Mouse (Mus musculus): ENCODE data around the gene Dpf1. TPM values are rescaled to one million over a fixed set of nuclear protein-coding genes. Genes with fewer than 3 reads are reported as not detected.

Dpf1 gene
- 2.2 TPM in 2 replicates for polyA plus RNA-seq (2016; fragmentation: Nextera tagmentation; extraction: Ambion mirVana)

DNA sequence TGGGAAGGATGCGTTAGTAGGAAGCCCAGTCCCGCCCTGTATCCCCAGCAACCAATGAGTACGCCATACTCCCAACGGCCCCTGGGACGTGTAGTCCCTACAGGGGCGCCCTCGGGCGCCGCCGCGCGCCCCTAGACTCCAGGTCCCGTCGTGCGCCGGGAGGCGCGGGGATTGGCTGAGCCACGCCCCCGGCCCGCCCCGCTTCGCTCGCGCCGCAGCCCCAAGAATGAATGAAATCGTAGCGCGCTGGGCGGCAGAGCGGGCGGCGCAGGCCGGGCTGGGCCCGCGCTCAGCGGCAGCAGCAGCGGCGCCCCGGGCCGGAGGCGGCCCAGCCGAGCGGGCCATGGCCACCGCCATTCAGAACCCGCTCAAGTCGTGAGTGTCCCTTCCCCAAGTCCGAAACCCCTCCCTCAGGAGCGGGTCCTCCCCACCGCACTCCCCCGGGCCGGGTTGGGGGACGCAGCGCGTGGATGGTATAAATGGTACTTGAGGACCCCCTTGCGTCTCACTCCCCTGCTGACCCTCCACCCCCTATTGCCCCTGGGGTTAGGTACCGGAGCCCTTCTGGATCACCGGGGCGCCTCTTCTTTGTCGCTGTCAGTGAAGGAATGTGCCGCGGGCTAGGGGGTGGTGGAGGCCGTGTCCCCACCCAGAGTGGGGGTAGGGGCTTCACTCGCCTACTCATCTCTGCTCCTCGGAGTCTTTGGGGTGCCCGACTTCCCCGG lies at the start of gene Dpf1:
Dpf1 (plus strand) TSS at position 214 of the 725 bp plus-strand sequence.
- Histone ChIP-seq H3K9me3 (replicated peaks) (no peaks in the 10 kb centered on the region), H3K27me3 (replicated peaks) (peaks cover 73% of the 10 kb centered on the region), H3K9ac (peak within 1 kb of the TSS; percentile 53), H3K36me3 (no peaks in the 10 kb centered on the region), H3K27ac (ENCODE audit: poor library complexity, severe bottlenecking) (no peak within 1 kb of the TSS), H3K4me1 (replicated peaks) (peaks cover 29% of the 10 kb centered on the region), H3K4me3 (peak within 1 kb of the TSS; percentile 51), H3K4me2 (peak within 1 kb of the TSS; percentile 85)
- WGBS, result under 1% methylated on average over 66 of the region's 67 CpGs
- ATAC-seq (ENCODE audit: insufficient number of reproducible peaks, low FRiP score), result peak; percentile 73

DNA sequence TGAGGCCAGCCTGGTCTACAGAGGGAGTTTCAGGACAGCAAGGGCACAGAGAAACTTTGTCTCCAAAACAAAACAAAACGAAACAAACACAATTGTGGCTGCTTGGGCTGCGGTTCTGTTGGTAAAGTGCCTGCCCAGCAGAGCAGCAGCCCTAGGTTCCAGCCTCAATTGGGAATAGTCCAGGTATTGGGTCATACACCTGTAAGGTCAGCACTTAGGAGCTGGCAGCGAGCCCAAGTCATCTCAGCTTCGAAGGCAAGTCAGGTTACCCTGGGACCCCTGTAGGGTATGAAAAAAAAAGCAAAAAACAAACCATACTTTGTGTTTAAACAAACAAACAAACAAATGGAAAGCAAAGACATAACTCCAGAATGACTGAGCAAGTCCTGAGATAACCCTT lies 47.9 kb upstream of the Dpf1 start:
- Histone ChIP-seq H3K27ac (ENCODE audit: poor library complexity, severe bottlenecking) (no peak overlapping the region), H3K36me3 (peaks cover 3% of the 10 kb centered on the region; the same call in 1 of the 2 replicates), H3K4me1 (replicated peaks) (peaks cover 39% of the 10 kb centered on the region), H3K27me3 (replicated peaks) (no peaks in the 10 kb centered on the region), H3K9ac (no peak overlapping the region), H3K4me3 (no peak overlapping the region), H3K4me2 (no peak overlapping the region), H3K9me3 (replicated peaks) (no peaks in the 10 kb centered on the region)
- no peak for ATAC-seq (ENCODE audit: insufficient number of reproducible peaks, low FRiP score)
- WGBS, result 88% methylated on average over 4 of the region's 4 CpGs

DNA sequence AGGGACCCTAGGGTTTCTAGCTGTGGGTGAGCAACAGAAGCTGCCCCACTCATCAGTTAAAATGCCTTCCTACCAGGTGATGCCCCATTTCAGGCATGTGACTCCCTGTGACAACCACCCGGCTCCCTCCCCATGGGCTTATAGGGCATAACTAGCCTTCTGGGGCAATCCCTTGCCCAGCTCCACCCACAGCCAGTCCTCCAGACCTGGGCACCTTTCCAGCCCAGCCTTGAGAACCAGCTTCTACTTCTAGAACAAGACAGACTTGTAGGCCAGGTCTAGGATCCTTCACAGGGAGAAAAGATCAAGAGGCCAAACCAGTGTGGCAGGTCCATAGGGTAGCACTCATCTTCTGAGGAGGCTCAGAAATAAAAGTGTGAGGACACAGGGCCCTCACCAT lies 46.4 kb upstream of the Dpf1 start:
- H3K27me3 ChIP-seq (replicated peaks), result no peaks in the 10 kb centered on the region
- 89% methylated on average over 1 of the region's 1 CpGs for WGBS
- H3K4me1 ChIP-seq (replicated peaks), result peaks cover 44% of the 10 kb centered on the region
- peaks cover 3% of the 10 kb centered on the region; the same call in 1 of the 2 replicates for H3K36me3 ChIP-seq
- H3K27ac ChIP-seq (ENCODE audit: poor library complexity, severe bottlenecking), result no peak overlapping the region
- no peak overlapping the region for H3K4me3 ChIP-seq
- no peak overlapping the region for H3K4me2 ChIP-seq
- H3K9me3 ChIP-seq (replicated peaks), result no peaks in the 10 kb centered on the region
- no peak for ATAC-seq (ENCODE audit: insufficient number of reproducible peaks, low FRiP score)
- no peak overlapping the region for H3K9ac ChIP-seq

DNA sequence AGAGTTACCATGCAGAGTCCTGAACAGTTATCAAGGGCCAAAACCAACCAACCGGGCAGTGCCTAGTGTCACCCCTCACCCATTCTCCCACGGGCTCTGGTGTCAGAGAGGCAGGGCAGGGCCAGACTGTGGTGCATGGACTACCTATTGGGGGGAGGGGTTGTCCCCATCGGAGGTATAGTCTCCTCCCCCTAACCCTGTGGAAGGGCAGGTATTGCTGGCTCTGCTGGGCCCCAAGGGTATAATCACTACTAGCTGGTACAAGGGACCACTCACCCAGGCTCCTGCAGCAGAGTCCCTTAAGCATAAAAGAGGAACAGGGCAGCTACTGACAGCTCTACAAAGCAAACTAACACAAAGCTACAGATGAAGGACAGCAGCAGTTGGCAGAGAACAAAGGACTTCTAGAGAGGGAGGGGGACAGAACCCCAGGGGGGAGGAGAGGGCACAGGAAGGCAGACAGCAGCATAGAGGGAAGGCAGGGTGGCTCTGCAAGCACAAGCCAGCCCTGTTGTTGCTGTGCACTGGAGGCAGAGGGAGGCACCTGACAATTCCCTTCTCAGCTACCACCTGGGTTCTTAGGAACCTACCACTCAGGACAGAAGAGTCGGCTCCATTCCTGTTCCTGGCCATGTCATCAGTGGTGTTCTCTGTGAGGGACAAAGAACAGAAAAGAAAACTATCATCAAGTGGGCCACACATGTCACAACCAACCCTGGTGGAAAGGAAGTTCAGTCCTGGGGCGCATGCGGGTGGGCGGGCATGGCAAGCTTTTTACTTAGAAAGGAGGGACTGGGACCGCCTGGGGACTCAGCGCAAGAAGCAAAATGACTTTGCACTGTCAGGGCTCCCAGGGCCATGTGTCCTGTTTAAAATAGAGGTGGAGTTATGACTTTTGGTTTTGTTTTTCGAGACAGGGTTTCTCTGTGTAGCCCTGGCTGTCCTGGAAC lies 43.7 kb upstream of the Dpf1 start:
- ATAC-seq (ENCODE audit: insufficient number of reproducible peaks, low FRiP score), result peak; percentile 27; the same call in 1 of the 2 replicates
- Histone ChIP-seq H3K27ac (ENCODE audit: poor library complexity, severe bottlenecking) (no peak overlapping the region), H3K4me2 (no peak overlapping the region), H3K4me3 (no peak overlapping the region), H3K9ac (no peak overlapping the region), H3K27me3 (replicated peaks) (no peaks in the 10 kb centered on the region), H3K9me3 (replicated peaks) (no peaks in the 10 kb centered on the region), H3K4me1 (replicated peaks) (peaks cover 35% of the 10 kb centered on the region), H3K36me3 (peaks cover 3% of the 10 kb centered on the region; the same call in 1 of the 2 replicates)
- WGBS, result 79% methylated on average over 10 of the region's 10 CpGs

DNA sequence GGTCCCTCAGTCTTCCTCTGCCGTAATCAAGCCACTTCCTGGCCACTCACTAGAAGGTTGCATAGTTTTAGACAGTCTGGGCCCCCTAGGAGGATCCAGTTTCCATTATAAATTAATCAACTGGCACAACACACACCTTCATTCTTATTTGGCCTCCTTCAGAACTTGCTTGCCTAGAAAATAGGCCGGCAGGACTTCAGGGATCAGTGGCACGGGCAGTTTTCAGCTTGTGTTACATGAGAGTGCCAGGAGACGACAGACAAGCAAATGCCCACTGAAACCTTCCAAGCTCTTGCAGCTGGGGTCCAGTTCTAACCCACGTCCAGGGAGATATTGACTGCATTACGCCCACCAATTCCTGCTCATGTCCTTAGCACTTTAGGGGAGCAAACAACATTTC lies 41.6 kb upstream of the Dpf1 start:
- Histone ChIP-seq H3K4me1 (replicated peaks) (peaks cover 41% of the 10 kb centered on the region), H3K4me3 (no peak overlapping the region), H3K9ac (no peak overlapping the region), H3K27ac (ENCODE audit: poor library complexity, severe bottlenecking) (no peak overlapping the region), H3K27me3 (replicated peaks) (no peaks in the 10 kb centered on the region), H3K9me3 (replicated peaks) (no peaks in the 10 kb centered on the region), H3K36me3 (peaks cover 3% of the 10 kb centered on the region; the same call in 1 of the 2 replicates), H3K4me2 (no peak overlapping the region)
- 56% methylated on average over 6 of the region's 6 CpGs for WGBS
- no peak for ATAC-seq (ENCODE audit: insufficient number of reproducible peaks, low FRiP score)

DNA sequence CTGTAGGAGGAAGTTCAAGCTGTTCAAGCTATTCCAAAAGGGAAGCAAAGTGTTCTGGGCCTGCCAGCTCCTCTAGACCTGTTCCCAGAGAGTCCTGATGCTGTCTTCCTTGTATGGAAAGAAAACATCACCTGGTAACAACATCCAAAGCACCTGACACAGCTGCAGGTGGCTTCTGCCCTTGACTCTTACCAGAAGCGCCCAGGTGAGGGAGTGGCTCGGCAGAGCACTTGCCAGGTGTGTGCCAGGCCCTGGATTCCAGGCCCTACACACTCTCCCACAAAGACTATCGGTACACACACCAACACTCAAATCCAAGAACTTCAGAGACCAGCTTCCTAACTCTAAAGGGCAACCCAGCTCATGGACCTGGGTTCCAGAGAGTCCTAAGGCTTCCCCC lies 39.9 kb upstream of the Dpf1 start:
- Histone ChIP-seq H3K4me2 (no peak overlapping the region), H3K4me3 (no peak overlapping the region), H3K36me3 (no peaks in the 10 kb centered on the region), H3K4me1 (replicated peaks) (peaks cover 28% of the 10 kb centered on the region), H3K9me3 (replicated peaks) (no peaks in the 10 kb centered on the region), H3K9ac (no peak overlapping the region), H3K27me3 (replicated peaks) (no peaks in the 10 kb centered on the region), H3K27ac (ENCODE audit: poor library complexity, severe bottlenecking) (no peak overlapping the region)
- WGBS, result 85% methylated on average over 3 of the region's 3 CpGs
- no peak for ATAC-seq (ENCODE audit: insufficient number of reproducible peaks, low FRiP score)

DNA sequence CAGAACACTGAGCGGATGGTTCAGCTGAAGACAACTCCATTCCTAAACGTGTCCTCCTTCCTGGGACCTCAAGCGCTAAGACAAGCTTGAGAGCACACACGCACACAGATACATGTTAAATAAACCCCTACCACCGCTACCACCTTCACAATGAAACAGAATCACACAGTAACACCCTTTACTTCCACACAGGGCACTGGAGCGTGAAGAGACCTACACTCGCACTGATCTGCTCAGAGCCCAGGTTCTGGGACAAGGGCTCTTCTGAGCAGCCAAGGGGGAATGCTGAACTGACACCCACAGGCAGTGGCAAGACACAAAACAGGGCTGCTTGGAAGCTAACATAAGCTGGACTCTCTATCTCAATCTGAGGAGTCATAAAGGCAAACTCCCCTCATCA lies 38.1 kb upstream of the Dpf1 start:
- no peak for ATAC-seq (ENCODE audit: insufficient number of reproducible peaks, low FRiP score)
- H3K9me3 ChIP-seq (replicated peaks), result no peaks in the 10 kb centered on the region
- H3K4me2 ChIP-seq, result no peak overlapping the region
- peaks cover 20% of the 10 kb centered on the region for H3K4me1 ChIP-seq (replicated peaks)
- no peak overlapping the region for H3K4me3 ChIP-seq
- no peak overlapping the region for H3K27ac ChIP-seq (ENCODE audit: poor library complexity, severe bottlenecking)
- H3K36me3 ChIP-seq, result no peaks in the 10 kb centered on the region
- WGBS, result 76% methylated on average over 7 of the region's 7 CpGs
- H3K27me3 ChIP-seq (replicated peaks), result no peaks in the 10 kb centered on the region
- H3K9ac ChIP-seq, result no peak overlapping the region

DNA sequence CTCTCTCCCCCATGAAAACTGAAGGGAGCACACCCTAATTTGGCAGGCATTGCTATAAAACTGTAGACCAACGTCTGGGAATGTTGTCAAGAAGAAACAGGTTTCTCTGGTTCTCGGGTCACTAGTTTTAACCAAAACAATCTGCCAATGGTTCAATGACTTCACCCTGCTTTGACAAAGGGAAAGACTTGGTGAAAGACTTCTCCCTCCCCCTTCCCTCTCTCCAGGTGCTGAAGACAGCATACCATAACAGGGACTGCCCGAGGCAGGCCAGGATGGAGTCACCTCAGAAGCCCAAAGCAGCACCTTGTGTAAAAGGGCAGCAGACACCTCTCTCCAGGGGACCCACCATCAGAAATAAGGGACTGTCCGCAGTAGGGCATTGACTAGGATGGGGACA lies 36.8 kb upstream of the Dpf1 start:
- Histone ChIP-seq H3K27ac (ENCODE audit: poor library complexity, severe bottlenecking) (no peak overlapping the region), H3K27me3 (replicated peaks) (no peaks in the 10 kb centered on the region), H3K4me1 (replicated peaks) (peaks cover 30% of the 10 kb centered on the region), H3K9ac (no peak overlapping the region), H3K9me3 (replicated peaks) (no peaks in the 10 kb centered on the region), H3K4me3 (no peak overlapping the region), H3K36me3 (no peaks in the 10 kb centered on the region), H3K4me2 (no peak overlapping the region)
- WGBS, result 73% methylated on average over 4 of the region's 4 CpGs
- no peak for ATAC-seq (ENCODE audit: insufficient number of reproducible peaks, low FRiP score)

DNA sequence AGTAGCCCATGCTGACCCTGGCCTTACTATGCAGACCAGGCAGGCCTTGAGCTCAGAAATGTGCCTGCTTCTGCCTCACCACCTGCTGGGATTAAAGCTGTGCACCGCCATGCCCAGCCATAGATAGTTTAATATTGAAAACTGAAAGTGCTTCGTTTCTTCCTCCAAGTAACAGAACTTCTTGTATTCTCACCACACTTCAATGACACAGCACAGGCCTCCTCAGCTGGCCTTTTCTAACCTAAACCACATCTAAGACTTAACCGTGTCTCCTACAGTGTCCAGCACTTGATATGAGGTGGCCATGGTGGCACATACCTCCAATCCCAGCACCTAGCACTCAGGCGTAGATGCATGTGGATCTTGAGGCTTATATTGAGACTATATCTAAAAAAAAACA lies 33.3 kb upstream of the Dpf1 start:
- ATAC-seq (ENCODE audit: insufficient number of reproducible peaks, low FRiP score), result no peak
- Histone ChIP-seq H3K27ac (ENCODE audit: poor library complexity, severe bottlenecking) (no peak overlapping the region), H3K9me3 (replicated peaks) (no peaks in the 10 kb centered on the region), H3K4me2 (no peak overlapping the region), H3K4me3 (no peak overlapping the region), H3K9ac (no peak overlapping the region), H3K27me3 (replicated peaks) (no peaks in the 10 kb centered on the region), H3K36me3 (no peaks in the 10 kb centered on the region), H3K4me1 (replicated peaks) (peaks cover 42% of the 10 kb centered on the region)
- 81% methylated on average over 4 of the region's 4 CpGs for WGBS

DNA sequence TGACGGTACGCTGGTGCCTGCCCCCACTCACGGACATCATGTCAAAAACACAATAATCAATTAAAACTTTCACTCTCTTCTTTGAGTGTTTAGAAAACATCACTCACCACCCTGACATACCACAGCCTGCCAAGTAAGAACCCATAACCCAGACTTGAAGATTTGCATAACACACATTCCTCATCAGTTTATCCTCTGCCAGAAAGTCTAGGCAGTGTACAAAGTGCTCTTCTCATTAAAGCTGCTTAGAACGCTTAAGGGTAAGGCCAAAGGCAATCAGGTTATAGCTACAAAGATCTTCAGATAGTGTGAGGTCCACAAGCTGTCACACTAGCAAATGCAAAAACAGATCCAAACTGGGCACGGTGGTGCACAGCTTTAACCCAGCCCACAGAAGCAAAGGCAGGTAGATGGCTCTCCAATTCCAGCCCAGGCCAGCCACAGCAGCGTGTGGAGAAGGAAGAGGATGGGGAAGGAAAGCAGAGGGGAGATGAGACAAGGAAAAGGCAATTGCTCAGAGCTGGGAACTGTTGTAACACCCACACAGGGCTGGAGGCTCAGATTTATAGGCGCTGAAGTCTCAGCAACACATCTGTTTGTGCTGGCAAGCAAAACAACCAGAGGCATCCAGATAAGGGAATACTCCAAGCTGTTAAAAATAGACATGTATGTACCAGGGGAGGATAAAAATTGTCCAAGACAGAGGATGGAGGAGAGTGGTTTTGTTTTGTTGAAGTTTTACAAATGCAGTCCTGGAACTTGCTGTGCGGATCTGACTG lies 31.9 kb upstream of the Dpf1 start:
- Histone ChIP-seq H3K4me2 (peak overlapping the region; percentile 31), H3K36me3 (no peaks in the 10 kb centered on the region), H3K9ac (no peak overlapping the region), H3K4me1 (replicated peaks) (peaks cover 33% of the 10 kb centered on the region), H3K27ac (ENCODE audit: poor library complexity, severe bottlenecking) (peak overlapping the region; percentile 80), H3K4me3 (no peak overlapping the region), H3K27me3 (replicated peaks) (no peaks in the 10 kb centered on the region), H3K9me3 (replicated peaks) (no peaks in the 10 kb centered on the region)
- 44% methylated on average over 8 of the region's 8 CpGs for whole genome bisulfite sequencing
- ATAC-seq (ENCODE audit: insufficient number of reproducible peaks, low FRiP score), result 0 out of 2 replicates have a peak, but pooled peaks have one; percentile 6

DNA sequence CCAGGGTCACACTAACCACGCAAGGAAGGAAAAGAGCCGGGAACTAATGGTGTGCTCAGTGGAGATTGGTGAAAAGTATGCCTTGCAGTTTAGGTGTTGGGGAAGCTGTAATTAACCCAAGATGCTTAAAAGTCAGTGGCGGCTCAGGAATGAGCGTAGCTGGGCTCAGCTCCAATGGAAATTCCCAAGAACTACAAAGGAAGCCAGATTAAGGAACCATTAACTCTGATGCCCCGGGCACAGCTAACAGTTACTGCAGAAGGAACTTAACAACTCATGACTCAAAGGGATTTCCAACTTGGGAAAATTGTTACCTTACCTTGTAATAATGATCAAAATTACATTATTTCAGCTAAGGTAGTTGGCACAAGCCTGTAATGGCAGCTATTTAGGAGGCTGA lies 27.0 kb upstream of the Dpf1 start:
- Histone ChIP-seq H3K4me2 (no peak overlapping the region), H3K9me3 (replicated peaks) (no peaks in the 10 kb centered on the region), H3K27ac (ENCODE audit: poor library complexity, severe bottlenecking) (no peak overlapping the region), H3K27me3 (replicated peaks) (no peaks in the 10 kb centered on the region), H3K9ac (no peak overlapping the region), H3K36me3 (no peaks in the 10 kb centered on the region), H3K4me3 (no peak overlapping the region), H3K4me1 (replicated peaks) (peaks cover 49% of the 10 kb centered on the region)
- no peak for ATAC-seq (ENCODE audit: insufficient number of reproducible peaks, low FRiP score)
- 60% methylated on average over 5 of the region's 5 CpGs for WGBS
